Mouse (Mus musculus): Measurements from ENCODE around the gene Gm36176.

DNA sequence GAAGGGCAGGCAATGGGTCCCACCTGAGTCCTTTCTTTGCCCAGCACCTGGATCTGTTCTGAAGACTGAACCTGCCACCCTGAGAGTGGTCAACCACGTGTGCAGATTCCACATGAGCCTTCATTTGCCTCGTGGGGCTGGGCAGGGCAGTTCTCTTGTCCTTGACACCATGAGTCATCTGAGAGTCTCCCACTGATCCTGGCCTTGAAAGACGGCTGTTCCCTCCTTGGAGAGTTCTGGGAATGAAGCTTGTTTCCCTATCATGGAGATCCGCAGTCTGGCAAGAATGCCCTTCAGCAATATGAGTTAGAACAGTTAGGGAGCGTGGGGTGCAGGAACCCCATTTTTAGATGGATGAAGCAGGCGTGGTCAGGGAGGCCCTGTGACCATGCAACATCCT, 7.6 kb upstream of the Gm36176 start:
- TF ChIP-seq CTCF (IDR thresholded peaks at IDR 0.05; ENCODE audit: low read depth) = no peak
- no peak for TF ChIP-seq EP300 (IDR thresholded peaks at IDR 0.05; ENCODE audit: low read depth)

All from liver, embryonic 14.5 days (tissue).